Mouse (Mus musculus): ENCODE data around the gene Itga8.

Itga8 gene

DNA sequence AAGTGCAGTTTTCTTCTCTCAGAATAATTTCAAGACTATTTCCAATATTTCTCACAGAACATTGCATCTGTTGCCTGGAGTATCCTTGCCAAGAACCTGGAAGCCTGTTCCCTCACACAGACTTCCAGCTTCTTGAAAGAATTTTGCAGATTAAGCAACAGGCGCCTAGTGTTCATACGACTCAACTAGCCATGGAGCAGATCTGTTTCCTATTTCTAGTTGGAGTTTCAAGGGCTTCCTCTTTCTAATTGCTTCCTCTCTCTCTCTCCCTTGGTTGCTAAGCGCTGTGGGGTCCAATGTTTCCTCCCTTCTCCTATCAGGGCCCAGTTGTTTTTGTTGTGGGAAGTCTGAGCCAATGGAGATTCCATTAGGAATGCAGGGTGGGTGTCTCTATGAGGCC lies 7.7 kb downstream of the Itga8 start:
- no peak for DNase-seq (ENCODE audit: low spot score in 2 of 2)

DNA sequence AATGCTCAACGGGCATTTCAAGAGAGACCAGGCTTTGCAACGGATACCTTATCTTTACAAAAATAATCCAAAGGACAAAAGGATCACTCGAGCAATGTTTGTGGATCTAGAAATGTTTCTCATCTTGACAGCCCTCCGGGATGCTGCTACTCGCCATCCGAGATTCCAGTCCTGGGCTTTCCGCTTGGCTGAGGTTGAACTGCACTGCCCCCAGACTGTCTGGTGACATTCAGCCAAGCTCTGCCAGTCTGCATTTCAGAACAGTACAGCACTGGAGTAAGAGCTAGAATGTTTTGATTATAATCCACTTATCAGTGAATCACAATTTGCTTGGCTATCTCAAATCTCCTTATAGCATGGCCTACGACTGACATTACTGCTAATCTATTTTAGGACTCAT lies 8.3 kb downstream of the Itga8 start:
- DNase-seq (ENCODE audit: low spot score in 2 of 2): no peak

DNA sequence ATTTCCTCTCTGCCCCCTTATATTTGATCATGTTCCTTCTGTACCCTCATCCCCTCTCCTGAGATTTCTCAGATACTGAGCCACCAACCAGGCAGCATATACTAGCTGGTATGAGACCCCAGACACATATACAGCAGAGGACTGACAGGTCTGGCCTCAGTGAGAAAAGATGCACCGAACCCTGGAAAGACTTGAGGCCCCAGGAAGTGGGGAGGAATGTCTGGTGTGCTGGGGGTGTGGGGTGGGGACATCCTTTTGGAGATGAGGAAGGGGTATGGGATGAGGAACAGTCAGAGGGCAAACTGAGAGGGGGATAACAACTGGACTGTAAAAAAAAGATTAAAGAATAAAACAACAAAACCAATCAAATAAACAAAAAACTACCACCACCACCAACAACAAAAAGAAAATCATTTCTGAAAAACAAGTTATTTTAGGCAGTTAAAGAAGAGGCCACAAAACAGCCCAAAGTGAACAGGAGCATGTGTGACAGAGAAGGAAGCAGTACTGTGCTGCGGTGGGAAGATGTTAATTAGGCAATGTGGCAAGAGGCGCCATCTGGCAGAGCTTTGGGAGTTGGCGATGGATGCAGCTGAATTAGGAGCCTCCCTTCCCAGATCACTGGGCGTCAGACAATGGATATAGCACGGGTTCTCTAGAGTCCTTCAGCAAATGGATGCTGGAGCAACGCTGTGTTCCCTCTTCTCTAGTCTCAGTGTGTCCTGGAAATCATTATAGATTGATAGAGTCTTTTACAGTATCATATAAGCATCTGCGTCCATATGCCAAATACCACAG lies 9.5 kb downstream of the Itga8 start:
- DNase-seq (ENCODE audit: low spot score in 2 of 2): peak; percentile 53 to 67

DNA sequence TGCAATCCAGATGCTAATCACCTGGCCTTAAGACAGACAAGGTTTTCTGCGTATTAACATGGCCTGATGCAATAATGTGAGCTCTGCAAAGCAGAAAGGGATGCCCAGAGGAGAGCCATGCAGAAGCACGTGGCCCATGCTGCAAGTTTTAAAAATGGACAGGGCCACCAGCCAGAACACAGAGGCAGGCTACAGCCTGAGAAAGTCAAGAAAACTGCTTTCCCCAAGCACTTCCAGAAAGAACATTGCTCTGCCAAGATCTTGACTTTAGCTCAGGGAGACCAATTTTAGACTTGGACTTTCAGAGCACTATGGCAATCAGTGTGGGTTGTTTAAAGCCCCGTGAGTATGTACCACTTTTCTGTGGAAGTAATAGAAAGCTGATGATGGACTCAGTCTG lies 11.5 kb downstream of the Itga8 start:
- no peak for DNase-seq (ENCODE audit: low spot score in 2 of 2)

DNA sequence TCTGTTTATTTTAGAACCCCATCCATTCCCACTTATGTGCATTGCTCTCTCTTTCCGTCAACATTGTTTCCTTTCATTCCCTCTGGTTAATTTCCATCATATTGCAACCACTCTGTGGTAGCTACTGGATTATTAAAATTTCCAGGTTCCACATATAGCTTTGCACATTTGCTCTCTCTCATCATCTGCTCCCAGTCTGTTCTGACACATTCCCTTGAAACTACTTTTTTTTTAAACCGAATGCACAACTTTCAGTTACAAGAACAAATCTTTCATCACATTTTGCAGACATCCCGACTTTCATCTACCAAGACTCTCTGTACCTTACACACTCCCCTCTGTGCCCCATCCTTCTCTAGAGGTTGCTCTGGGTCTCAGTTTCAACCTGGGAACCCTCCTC lies 13.9 kb downstream of the Itga8 start:
- no peak for DNase-seq (ENCODE audit: low spot score in 2 of 2)

DNA sequence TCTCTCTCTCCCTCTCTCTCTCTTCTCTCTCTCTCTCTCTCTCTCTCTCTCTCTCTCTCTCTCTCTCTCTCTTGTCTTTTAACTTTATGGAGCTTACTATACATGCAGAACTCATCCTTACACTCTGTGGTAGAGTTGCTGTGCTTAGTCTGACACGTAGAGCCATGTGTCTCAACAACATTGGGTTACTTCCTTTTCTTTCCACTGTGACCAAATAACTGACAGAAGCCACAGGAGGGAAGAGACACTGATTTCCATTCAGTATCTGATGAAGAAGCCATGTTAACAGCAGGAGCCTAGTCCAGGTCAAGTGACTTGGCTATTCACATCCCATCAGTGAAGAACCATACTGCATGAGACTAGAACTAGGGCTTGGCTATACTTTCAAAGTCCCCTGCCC lies 21.1 kb downstream of the Itga8 start:
- no peak for DNase-seq (ENCODE audit: low spot score in 2 of 2)

DNA sequence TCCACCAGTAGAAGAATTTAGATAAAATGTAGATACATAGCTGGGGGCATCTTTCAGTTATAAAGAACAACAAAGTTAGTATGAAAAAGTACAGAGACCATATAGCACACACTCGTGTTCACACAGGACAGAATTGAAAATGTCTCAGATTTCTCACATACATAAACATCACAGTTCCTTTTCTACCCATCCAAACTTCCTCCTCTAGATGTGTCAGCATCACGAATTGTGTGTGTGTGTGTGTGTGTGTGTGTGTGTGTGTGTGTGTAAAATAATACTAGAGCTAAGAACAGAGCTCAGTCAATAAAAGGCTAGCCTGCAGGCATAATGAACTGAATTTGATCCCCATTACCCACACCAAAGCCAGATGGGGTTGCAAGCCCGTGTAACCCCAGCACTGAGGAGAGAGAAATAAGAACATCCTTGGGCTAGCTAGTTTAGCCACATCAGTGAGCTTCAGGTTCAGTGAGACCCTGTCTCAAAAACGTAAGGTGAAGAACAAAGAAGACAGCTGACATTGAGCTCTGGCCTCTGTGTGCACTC lies 22.6 kb downstream of the Itga8 start:
- no peak for DNase-seq (ENCODE audit: low spot score in 2 of 2)

DNA sequence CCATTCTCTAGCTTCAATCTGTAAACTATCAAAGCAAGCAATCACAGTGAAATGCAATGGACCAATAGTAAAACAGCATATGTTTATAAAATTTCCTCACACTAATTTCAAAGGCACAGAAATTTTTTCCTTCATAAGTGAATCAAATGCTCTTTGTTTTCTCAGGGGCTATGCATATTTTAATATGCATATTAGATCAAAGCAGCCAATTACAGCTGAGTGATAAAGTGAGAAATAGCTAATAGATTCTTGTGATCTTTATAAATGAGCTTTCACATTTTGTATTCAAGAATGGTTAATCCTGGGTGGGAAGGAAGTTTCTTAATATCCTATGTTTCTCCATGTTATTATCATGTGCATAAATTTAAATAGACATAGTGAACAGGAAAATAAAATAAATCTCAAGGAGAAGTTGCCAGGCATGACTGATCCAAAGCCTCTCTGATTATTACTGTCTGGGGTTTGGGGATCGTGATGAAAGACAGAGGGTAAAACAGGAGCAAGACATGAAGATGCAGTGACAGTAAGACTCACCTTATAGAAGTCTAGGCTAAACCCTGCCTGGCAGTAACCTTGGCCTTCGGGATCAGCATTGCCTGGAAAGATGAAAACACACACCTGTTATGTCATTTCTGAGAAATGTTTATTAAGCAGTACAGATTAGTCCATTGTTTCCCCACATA lies 44.9 kb downstream of the Itga8 start:
- DNase-seq (ENCODE audit: low spot score in 2 of 2): no peak

DNA sequence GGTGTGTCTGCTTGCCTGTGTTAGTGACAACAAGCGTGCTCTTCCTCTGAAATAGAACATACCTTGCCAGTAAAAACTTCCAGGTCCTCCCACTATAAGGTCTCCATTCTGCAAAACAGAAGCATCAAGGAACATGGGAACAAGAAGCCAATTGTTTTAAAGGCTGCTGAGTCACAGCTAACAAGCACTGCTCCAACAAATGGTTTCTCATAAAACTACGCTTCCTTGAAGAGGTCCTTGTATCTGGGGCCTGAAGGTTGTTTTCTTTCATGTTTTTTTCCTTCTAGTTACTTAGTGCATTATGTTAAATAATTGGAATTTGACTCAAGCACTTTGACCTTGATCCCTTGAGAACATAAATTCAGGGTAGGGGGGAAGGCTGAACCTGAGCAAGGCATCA lies 45.8 kb downstream of the Itga8 start:
- DNase-seq (ENCODE audit: low spot score in 2 of 2): no peak

DNA sequence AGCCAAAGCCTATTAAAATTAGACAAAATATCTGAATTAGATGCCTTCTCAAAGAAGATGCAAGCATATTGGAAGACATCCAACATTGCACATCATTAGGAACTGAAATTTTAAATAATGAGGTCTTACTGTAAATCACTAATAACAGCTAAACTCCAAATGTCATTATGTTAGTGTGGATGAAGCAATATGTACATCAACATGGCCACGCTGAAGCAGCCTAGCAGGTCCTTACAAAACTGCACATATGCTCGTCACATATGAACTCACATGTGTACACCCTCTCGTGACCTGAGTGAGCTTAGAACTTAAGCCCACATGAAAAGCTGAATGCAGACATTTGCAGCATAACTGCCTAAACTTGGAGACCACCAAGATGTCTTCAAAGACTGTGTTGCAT lies 66.4 kb downstream of the Itga8 start:
- DNase-seq (ENCODE audit: low spot score in 2 of 2): no peak

DNA sequence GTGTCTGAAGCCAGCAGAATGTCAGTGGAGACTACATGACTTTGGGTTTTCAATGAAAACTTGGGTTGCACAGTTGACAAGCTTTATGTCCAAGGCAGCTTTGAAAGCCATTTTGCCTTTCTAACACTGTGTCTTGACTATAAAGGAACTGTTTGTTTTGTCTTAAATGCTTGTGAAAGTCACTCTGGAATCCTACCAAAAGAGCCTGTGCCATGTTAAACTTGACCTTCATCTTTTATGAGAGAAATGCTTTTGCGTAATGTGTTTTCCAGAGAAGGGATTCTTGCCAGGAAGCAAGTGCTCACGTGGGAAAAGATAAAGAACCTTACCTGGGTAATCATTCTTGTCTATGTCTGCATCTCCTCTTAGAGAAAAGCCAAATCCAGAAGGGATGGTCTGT lies 72.0 kb downstream of the Itga8 start:
- DNase-seq (ENCODE audit: low spot score in 2 of 2): no peak

DNA sequence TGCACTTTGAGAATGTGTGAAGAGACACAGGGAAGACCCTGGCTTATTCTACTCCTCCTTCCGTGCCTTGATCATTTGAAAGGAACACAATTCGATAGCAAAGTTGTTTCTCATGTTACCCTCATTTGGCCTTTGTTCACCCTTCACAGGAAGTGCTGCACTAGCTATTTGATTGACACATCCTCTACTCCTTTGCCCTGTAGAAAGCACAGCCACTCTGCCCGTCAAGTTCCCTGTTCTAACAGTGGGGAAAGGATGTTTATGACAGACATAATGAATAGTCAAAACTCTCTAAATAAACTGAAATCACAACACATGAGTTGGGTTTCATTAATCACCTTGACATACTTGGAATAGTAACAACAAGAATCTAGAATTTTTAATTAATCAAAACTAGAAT lies 73.4 kb downstream of the Itga8 start:
- no peak for DNase-seq (ENCODE audit: low spot score in 2 of 2)

DNA sequence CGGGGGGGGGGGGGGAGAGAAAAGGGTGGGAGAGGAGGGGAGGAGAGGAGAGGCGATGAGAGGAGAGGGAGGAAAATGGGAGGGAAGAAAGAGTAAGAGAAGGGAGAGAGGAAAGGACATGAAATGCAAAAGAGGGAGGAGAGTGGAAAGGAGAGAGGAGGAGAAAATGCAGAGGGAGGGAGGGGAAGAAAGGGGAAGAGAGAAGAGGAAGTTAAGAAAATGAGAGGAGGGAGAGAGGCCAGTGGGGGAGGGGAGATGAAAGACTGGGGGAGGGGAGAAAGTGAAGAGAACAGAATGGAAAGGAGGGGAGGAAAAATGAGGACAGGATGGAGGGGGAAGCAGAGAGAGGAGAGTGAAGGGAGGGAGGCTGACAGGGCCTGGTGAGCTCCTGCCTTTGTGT lies 74.5 kb downstream of the Itga8 start:
- no peak for DNase-seq (ENCODE audit: low spot score in 2 of 2)

DNA sequence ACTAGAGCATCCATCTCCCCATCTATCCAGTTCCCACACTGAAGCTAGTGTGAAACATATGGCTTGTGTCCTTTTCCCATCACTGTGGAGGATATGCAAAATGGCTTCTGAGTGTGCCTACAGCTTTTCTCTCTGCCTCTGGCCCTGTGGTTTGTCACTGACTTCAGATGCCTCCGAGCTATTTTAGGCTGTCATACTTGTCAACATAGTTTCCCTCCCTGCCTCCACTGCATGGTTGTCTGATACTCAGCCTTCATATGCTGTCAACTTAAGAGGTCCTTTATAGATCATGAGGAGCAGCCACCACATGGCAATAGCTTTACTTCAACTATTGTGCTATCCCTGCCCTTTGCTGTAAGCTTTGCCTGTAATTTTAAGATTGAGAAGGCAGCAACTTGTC lies 75.4 kb downstream of the Itga8 start:
- DNase-seq (ENCODE audit: low spot score in 2 of 2): no peak

DNA sequence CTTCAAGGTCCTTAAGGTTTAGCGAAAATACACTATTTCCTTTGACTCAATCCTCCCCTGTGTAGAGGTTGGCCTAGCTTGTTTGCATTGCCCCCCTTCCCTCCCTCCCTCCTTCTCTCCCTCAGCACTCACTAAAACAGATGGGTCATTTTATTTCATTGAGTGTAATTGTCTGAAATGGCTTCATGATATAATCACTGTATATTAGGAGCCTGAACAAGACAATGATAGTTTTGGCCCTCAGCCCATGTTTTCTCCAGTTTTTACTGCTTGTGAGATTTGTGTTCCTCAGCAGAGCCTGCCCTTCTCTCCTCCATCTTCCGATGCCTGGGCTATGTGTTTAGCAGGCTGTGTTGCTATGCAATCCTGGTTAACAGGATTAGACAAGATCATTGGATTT lies 80.1 kb downstream of the Itga8 start:
- DNase-seq (ENCODE audit: low spot score in 2 of 2): no peak

DNA sequence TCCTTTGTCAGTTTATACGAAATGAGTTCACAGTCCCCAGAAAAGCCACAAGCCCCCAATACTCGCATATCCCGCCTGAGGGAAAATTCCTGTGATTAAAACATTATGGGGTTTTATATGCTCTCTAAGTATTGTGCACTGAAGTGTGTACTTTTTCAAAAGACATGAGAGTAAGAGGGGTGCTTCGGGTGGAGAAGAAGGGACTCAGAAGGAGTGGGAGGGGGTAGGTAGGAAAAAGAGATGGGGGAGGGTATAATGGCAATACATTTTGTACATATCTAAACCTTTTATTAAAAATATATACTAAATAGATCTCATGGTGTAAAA lies 88.3 kb downstream of the Itga8 start:
- no peak for DNase-seq (ENCODE audit: low spot score in 2 of 2)

DNA sequence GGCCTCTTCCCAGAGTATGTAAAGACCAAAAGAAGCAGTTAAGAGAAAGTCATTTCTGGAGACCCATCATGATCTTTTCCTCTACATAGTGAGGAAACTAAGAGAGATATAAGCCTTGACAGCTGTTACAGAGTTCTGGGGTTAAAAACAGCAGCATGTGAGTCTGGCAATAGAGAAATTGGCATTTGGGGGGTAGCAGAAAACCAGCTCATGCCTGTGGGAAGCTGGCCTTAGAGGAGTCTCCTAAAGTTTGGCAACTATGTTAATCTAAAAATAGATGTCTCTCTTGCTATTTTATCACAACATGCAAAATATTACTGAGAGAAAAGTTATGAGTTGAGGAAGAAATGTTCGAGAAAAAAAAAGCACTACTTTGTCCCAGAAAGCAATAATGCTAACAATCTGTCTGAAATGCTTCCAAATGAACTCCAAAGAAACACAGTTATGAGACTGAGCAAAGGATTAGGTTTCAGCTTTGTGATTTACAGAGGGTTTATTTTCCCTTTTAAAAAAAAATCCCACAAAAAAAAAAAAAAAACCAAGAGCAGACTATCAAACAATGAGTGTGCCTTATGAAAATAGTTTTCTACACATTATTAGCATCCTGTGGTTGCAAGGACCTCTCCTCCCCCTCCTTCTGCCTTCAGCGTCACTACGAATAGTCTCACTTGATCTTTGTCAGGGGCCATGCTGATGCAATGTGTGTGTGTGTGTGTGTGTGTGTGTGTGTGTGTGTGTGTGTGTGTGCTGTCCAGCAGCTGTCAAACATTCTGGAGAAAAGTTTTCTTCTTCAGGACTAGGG lies 88.9 kb downstream of the Itga8 start:
- no peak for DNase-seq (ENCODE audit: low spot score in 2 of 2)

DNA sequence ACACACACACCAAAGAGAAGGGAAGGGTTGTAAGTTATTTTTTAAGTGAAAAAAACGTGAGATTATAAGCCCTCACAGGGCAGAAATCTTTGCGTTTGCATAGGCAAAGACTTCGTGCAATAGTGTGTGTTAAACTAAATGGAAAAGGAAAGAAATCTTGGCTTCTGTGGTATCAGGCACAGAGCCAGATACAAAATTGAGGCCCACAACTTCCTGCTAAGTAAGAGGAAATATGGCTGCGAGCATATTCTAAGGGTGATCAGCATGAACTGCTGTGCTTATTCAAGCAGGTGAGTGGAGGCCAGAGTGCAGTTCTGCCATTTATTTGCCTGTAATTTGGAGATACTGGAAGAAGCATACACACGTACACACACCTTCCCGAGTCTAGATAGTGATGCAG lies 93.6 kb downstream of the Itga8 start:
- DNase-seq (ENCODE audit: low spot score in 2 of 2): no peak

DNA sequence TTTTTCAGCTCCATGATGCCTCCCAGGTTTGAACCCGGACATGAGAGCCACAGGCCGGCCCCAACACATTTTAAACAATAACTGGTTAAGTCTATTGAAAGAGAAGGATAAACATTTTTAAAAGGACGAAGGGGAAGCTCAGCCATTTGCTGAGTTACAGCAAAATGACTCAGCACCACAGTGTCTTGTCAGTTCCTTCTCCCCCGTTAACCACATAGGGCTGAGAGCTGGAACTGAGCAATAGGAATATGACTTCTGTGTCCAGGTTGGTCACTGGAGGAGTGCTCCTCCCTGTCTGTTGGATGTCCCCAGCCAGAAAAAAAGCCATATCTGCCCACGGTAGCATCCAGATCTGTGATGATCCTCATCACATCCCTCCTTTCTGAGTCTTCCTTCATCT lies 95.4 kb downstream of the Itga8 start:
- DNase-seq (ENCODE audit: low spot score in 2 of 2): no peak

DNA sequence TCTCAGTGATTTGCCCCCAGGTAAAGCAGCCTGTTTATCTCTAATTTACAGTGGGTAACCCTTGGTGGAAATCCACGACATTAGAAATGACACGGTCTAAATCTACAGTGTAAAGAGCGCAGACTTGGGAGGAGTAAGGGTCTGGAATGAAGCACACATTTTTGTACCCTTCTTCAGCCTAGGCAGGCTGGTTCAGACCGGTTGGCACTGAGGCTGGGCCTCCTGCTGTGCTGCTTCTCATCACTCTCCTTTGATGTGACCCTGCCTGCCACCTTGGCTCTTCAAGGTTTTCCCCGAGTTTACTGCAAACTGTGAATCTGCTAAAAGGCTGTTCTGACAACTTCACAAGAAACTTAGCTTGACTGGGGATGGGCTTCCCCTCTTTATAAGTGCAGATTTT lies 95.8 kb downstream of the Itga8 start:
- no peak for DNase-seq (ENCODE audit: low spot score in 2 of 2)

DNA sequence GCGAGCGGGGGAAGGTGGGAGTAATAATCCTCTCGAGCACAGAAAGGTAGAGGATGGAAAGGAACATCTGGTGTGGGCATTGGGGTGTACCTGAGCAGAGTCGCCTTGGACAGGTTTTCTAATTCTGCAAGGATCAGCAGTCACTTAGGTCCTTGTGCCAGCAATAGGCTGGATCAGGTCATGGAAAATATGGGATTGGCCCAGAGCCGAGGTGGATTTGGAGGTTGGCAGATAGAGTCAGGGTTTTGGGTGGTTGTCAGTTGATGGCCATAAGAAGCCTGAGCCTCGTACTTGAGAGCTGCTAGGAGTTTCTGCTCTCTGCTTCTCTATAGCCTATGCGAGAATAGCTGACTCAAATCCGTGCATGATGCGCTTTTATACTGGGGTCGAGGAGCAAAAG lies 98.5 kb downstream of the Itga8 start:
- no peak for DNase-seq (ENCODE audit: low spot score in 2 of 2)

DNA sequence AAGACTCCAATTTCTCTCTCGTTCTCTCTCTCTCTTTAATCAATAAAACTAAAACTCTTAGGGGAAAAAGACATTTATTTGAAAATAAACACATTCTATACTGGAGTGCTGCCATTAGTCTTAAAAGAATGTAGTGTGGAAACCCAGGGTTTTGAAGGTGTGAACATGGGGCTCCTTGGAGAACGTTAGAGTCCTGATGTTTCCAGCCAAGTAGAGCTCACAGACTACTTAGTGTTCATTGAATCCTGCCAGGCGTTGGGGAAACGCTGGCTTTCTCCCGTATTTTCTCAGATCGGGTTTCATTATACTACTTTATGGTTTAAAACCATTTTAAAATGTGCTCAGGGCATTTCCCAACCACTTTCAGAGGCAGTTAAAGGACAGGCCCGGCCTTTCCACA lies 103.0 kb downstream of the Itga8 start:
- no peak for DNase-seq (ENCODE audit: low spot score in 2 of 2)

DNA sequence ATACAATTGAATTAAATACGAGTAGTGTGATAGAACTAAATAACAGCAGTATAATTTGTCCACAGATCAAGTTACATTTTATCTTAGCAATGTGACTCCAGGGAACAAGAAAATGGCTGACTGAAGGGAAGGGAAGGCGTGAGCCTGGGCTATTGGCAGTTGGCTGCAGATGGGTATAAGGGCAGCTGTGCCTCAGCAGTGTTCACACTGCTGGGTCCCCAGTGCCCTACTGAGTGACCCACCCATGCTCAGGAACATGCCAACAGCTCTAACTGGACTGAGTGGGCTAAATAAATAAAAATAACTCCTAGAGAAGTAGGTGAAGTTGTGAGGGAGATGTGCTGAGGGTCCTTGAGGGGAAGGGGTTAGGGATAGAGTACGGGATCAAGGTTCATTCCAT lies 103.5 kb downstream of the Itga8 start:
- DNase-seq (ENCODE audit: low spot score in 2 of 2): no peak

All from frontal cortex, postnatal 14 days (tissue).